Mouse (Mus musculus): ENCODE measurements around the gene Samd4. TPM values are rescaled to one million over a fixed set of nuclear protein-coding genes. Genes with fewer than 3 reads are reported as not detected.

Samd4 gene
- total and polyA plus RNA-seq, 3 experiments, result 14.7 to 24.4 (median 22.9) TPM

- no peak for DNase-seq
Measured at GRCm38 (mm10) chr14:47000096-47000736, 117.6 kb downstream of the Samd4 start.

- no peak for DNase-seq
Measured at GRCm38 (mm10) chr14:47000786-47001761, 118.4 kb downstream of the Samd4 start.

DNA sequence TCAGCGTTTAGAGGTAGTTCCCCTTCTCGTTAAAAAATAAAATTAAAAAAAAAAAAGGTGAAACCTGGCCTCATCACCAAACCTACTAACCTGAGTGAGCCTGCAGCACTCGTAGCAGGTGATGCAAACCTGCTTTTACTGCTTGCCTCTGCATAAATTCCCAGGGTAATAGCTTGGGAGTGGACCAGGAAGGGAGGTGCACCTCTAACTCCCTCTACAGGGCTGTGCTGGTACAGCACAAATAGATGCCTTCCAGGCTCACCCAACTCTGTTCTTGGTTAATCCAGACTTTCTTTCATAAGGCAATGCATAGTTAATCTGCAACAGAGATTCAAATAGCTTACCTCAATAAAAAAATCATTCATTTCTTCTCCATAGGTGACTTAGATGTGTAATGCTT, 121.5 kb downstream of the Samd4 start:
- DNase-seq, result no peak

DNA sequence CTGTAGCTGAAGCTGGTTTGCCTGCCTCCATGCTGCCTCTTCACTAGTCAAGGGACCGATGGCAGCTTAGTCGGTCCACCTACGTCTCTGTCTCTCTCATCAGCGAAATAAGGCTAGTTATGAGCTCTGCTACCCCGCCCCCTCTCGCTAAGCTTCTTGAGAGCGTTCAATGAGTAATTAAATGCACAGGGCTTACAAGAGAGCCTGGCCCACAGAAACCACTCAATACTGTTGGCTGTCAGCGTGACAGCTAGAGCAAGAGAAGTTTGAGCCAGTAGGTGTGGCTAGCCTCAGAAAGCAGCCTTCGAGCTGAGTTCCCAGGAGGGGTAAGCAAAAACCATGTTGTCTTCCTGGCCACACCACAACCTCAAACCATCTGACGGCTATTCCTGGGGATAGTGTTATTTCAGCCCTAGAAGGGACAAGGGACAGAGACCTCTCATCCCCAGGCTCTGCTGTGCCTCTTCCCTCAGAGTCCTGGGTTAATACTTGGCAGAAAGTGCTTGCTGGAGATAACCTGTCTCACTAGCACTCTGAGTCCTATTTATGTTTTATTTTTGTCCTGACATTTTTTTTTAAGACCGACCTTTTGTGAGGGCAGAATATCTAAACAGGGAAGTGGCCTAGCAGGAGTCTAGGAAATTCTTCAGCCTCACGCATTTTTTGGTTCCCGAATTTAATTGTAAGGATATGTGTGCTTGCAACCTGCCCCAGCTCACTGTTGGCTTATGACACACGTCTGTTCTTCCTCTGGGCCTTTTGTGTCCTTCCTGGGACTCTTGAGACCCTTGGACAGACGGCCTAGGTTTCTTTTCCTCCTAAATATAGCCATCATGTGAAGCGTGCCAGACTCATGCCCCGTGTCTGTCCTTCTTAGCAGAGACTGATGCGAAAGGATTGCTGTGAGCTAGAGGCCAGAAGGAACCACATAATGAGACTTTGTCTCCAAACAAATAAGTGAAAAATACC, 128.8 kb downstream of the Samd4 start:
- no peak for DNase-seq

DNA sequence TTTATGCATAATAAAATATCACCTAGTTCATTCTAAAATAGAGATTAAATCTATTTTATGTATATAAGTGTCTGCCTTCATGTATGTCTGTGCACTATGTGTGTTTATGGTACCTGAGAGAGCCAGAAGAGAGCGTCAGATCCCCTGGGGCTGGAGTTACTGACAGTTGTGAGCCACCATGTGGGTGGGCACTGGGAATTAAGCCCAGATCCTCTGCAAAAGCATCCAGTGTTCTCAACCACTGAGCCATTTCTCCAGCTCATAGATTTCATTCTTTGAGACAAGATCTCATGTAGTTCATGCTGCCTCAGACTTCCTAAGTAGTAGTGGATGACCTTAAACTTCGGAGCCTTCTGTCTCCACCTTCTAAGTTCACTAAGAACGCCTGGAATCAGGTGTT, 133.0 kb downstream of the Samd4 start:
- DNase-seq, result no peak

DNA sequence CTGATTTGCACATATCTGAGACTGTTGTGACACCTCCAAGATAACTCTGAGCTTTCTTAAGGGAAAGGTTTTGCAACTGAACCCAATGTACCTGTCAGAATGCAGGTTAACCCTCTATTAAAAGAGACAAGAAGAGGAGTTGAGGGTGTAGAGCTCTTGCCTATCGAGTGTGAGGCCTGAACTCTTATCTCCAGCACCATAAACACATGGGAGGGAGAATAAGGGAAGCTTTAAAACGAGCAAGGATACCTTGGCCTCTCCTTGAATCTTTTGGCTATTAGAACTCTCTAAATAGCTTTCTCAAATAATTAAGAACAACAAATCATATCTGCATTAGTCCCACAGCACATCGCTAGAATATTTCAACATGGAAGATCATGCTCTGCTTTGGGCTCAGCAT, 135.0 kb downstream of the Samd4 start:
- no peak for DNase-seq

- peak; percentile 53 for DNase-seq
Measured at GRCm38 (mm10) chr14:47020886-47021285, 138.2 kb downstream of the Samd4 start.

- DNase-seq, result no peak
Measured at GRCm38 (mm10) chr14:47023529-47023928, 140.9 kb downstream of the Samd4 start.

GRCm38 (mm10) chr14:47027431-47028118, 144.9 kb downstream of the Samd4 start:
- no peak for DNase-seq

GRCm38 (mm10) chr14:47031542-47031941, 148.9 kb downstream of the Samd4 start:
- no peak for DNase-seq

DNA sequence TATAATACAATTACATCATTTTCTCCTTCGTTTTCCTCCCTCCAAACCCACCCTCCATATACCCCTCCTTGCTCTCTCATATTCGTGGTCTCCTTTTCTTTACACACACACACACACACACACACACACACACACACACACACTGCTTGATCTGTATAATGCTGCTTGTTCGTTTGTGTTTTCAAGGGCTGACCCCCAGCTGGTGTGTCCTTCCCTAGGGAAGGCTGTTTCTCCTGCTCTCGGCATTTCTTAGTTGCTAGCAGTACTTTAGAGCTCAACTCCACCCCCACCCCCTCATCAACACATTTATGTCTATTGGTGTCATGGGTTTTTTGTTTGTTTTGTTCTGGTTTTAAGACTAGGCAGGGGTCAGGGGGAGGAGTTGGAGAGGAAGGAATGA, 149.5 kb downstream of the Samd4 start:
- no peak for DNase-seq

DNA sequence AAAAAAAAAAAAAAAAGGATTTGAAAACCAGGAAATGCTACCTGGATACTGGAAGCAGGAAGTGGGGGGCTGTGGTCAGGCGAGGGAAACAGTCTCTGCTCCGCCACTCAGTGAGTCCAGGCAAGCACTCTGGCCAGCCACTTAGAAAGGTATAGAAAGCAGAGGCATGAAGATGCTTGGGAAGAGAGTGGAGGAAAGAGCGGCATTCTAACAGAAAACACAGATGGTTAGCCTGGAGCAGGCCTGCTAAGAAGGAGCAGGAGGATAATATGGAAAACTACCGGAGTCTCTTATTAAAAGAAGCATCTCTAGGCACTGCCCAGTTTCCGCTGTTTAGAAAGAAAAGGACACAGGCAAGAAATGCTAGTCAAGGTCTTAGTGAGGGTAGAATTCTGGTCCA, 150.8 kb downstream of the Samd4 start:
- no peak for DNase-seq

DNA sequence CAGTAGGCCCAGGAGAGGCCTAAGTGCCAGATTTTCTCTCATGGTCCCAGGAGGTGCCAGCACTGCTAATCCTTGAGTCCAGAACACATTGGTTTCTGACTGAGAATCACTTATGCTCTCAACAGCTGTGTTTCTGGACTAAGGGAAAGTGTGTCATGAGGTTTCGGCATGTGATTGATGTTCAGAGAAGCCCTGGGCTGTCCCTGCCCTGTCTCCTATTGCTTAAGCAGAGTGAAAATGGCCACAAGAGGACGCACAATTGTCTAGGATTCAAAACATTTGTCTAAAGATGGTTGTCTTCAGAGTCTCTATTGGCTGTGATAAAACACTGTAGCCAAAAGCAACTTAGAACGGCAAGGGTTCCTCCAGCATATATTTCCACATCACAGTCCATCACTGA, 159.0 kb downstream of the Samd4 start:
- DNase-seq, result peak; percentile 21

- no peak for DNase-seq
Measured at GRCm38 (mm10) chr14:47049051-47049450, 166.4 kb downstream of the Samd4 start.

GRCm38 (mm10) chr14:47051743-47052610, 169.3 kb downstream of the Samd4 start:
- DNase-seq, result no peak

DNA sequence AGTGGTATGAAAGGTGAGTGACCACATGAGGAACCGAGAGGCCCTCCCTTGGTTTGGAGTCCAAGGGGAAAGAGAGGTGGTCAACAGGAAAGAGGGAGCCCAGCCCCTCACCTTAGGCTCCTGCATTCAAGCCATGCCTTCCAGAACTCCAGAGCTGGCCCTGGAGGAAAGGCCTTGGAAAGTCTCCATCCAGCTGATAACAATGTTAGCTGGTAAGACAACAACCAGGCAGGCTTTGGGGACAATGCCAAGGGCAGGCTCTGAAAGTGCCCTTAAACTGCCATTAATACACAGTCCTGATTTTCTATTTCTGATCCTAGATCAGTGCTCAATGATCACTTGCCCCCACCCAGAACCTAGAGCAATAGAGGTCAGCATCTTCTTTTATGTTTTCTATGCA, 170.4 kb downstream of the Samd4 start:
- DNase-seq, result peak; percentile 61

GRCm38 (mm10) chr14:47053824-47054223, 171.2 kb downstream of the Samd4 start:
- no peak for DNase-seq

GRCm38 (mm10) chr14:47058969-47059368, 176.3 kb downstream of the Samd4 start:
- DNase-seq, result no peak

- no peak for DNase-seq
Measured at GRCm38 (mm10) chr14:47065067-47065466, 182.4 kb downstream of the Samd4 start.

DNA sequence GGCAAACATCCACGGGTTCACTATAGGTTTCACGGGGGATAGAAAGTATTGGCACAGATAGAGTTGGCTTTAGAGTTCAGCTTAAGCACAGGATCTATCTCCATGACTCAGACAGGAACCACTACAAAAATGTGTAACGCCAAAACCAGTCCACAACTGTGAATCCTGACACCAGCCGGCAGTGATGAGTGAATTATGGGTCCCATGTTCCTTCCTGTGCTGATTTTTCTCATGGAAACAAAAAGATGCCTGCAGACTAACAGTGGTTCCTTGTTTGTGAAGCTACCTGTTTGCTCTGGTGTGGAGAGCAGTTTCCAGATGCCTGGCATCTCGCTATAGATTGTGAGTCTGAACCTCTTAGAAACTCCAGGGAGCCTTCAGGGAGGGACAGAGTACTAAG, 184.2 kb downstream of the Samd4 start:
- DNase-seq, result no peak

Data from adrenal gland, adult 2 months (tissue).